In the genomic region with DNA sequence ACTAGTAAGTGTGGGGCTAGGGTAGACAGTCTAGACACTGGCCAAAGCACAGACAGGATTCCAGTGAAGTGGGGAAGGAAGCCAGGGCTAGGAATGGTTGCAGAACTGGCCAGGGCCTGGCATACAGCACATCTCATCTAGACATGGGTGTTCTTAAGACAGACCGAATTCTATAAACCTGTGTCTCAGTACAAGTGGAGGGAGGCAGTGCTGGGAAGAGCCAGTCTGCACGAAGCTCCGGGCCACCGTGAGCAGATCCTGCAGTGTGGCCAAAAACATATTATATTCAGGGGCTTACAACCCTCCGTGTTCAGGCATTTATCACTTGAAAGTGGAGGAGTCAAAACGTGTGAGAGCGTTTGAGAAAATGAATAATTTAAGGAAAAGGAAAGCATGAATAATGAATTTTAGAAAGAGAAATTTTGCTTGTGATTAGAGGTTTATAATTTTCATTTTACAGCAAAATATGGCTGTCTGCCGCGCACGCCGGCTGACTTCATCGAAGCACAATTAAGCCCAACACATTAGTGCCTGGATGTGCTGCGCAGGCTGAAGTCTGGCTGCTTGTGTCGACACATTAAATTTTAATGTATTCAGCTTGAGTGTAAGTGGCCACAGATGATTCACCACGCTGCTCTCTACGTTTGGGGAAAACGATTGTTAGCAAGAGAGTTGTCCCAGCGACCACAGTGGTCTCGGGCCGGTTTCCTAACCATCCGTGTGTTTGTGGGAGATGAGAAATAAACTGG, we compare ENCODE assay signal across 16 mouse cellular contexts.
DNase-seq lines count a peak whose midpoint lies in the region; ATAC-seq lines count a peak whose summit lies in the region.
"Had no signal": no experiment of that assay in that cellular context is flagged by ENCODE, and none has a peak within 500 bp of the region (broad histone marks: within the 10 kb centered on the region; RNA-seq: fewer than 3 reads in every experiment).

No protein-coding gene starts in this region.

- H3K4me1 ChIP-seq in forebrain, embryonic 16.5 days (replicated peaks; ENCODE audit: control insufficient read depth, insufficient read depth, low read length), result peaks cover 22% of the 10 kb centered on the region
- H3K4me1 ChIP-seq in forebrain, embryonic 12.5 days, result peaks cover 9% of the 10 kb centered on the region
- peaks cover 3% of the 10 kb centered on the region; the same call in 1 of the 2 replicates for H3K4me1 ChIP-seq in neural tube, embryonic 11.5 days (ENCODE audit: control insufficient read depth, insufficient read depth, low read length)
- H3K4me1 ChIP-seq in midbrain, embryonic 15.5 days, result peaks cover 12% of the 10 kb centered on the region; the same call in 1 of the 2 replicates

- H3K9me3 ChIP-seq in forebrain, embryonic 16.5 days (ENCODE audit: control insufficient read depth, low read length), result no peaks in the 10 kb centered on the region
- no peaks in the 10 kb centered on the region for H3K9me3 ChIP-seq in forebrain, embryonic 12.5 days
- H3K9me3 ChIP-seq in neural tube, embryonic 11.5 days (ENCODE audit: control insufficient read depth, low read length), result no peaks in the 10 kb centered on the region
- H3K9me3 ChIP-seq in midbrain, embryonic 15.5 days, result no peaks in the 10 kb centered on the region
- H3K9me3 ChIP-seq: heart, embryonic 15.5 days had no signal

- WGBS in forebrain, embryonic 16.5 days, result 51% methylated on average over 21 of the region's 21 CpGs
- 77% methylated on average over 21 of the region's 21 CpGs for WGBS in forebrain, embryonic 12.5 days
- 73% methylated on average over 21 of the region's 21 CpGs for WGBS in neural tube, embryonic 11.5 days
- WGBS in midbrain, embryonic 15.5 days, result 42% methylated on average over 21 of the region's 21 CpGs

- H3K4me3 ChIP-seq in forebrain, embryonic 16.5 days (replicated peaks; ENCODE audit: low read length), result no peak overlapping the region
- no peak overlapping the region for H3K4me3 ChIP-seq in forebrain, embryonic 12.5 days (replicated peaks)
- no peak overlapping the region for H3K4me3 ChIP-seq in neural tube, embryonic 11.5 days (ENCODE audit: low read depth, low read length)
- no peak overlapping the region for H3K4me3 ChIP-seq in midbrain, embryonic 15.5 days
- H3K4me3 ChIP-seq: erythroblast, embryonic 14.5 days; heart, embryonic 15.5 days had no signal

- peak overlapping the region; percentile 17; the same call in 1 of the 2 replicates for H3K4me2 ChIP-seq in forebrain, embryonic 16.5 days (ENCODE audit: low read length)
- no peak overlapping the region for H3K4me2 ChIP-seq in forebrain, embryonic 12.5 days
- H3K4me2 ChIP-seq in neural tube, embryonic 11.5 days (ENCODE audit: low read depth), result no peak overlapping the region
- peak overlapping the region; percentile 9 for H3K4me2 ChIP-seq in midbrain, embryonic 15.5 days
- H3K4me2 ChIP-seq: heart, embryonic 15.5 days had no signal

- DNase-seq in neural tube, embryonic 11.5 days (ENCODE audit: low spot score), result no peak
- DNase-seq in neural tube, embryonic 10.5 days (ENCODE audit: extremely low spot score, low spot score), result no peak
- no peak for DNase-seq in lung, postnatal 36 days
- DNase-seq in adrenal gland, postnatal 14 days, result no peak
- DNase-seq: adrenal gland, adult 8-10 months; cerebellum, adult 2 months; kidney, adult 2 months; kidney, postnatal 14 days; lung, postnatal 10 days; right cerebral cortex, postnatal 4 days; thymus, postnatal 25 days had no signal

- no peaks in the 10 kb centered on the region for H3K36me3 ChIP-seq in forebrain, embryonic 16.5 days (ENCODE audit: control insufficient read depth, insufficient read depth)
- H3K36me3 ChIP-seq in forebrain, embryonic 12.5 days (replicated peaks), result no peaks in the 10 kb centered on the region
- H3K36me3 ChIP-seq in neural tube, embryonic 11.5 days (ENCODE audit: control insufficient read depth, insufficient read depth, low read length), result no peaks in the 10 kb centered on the region
- no peaks in the 10 kb centered on the region for H3K36me3 ChIP-seq in midbrain, embryonic 15.5 days (replicated peaks)
- H3K36me3 ChIP-seq: heart, embryonic 15.5 days had no signal

- H3K27me3 ChIP-seq in forebrain, embryonic 16.5 days (replicated peaks; ENCODE audit: control insufficient read depth, insufficient read depth, low read length), result peaks cover 11% of the 10 kb centered on the region; the same call in 1 of the 2 replicates
- peaks cover 25% of the 10 kb centered on the region for H3K27me3 ChIP-seq in forebrain, embryonic 12.5 days
- H3K27me3 ChIP-seq in neural tube, embryonic 11.5 days (ENCODE audit: control insufficient read depth, insufficient read depth, low read length), result no peaks in the 10 kb centered on the region
- no peaks in the 10 kb centered on the region; the same call in 1 of the 2 replicates for H3K27me3 ChIP-seq in midbrain, embryonic 15.5 days (replicated peaks)
- H3K27me3 ChIP-seq: heart, embryonic 15.5 days had no signal

- no peak overlapping the region for H3K27ac ChIP-seq in forebrain, embryonic 16.5 days (ENCODE audit: low read length)
- no peak overlapping the region for H3K27ac ChIP-seq in forebrain, embryonic 12.5 days
- no peak overlapping the region for H3K27ac ChIP-seq in neural tube, embryonic 11.5 days (ENCODE audit: low read depth, low read length)
- H3K27ac ChIP-seq in midbrain, embryonic 15.5 days, result peak overlapping the region; percentile 47
- H3K27ac ChIP-seq: heart, embryonic 15.5 days had no signal

- H3K9ac ChIP-seq in forebrain, embryonic 16.5 days (replicated peaks; ENCODE audit: low read depth, low read length), result no peak overlapping the region
- no peak overlapping the region for H3K9ac ChIP-seq in forebrain, embryonic 12.5 days
- no peak overlapping the region for H3K9ac ChIP-seq in neural tube, embryonic 11.5 days (ENCODE audit: low read length)
- peak overlapping the region; percentile 12; the same call in 1 of the 2 replicates for H3K9ac ChIP-seq in midbrain, embryonic 15.5 days
- H3K9ac ChIP-seq: heart, embryonic 15.5 days had no signal

- ATAC-seq in forebrain, embryonic 16.5 days, result 0 out of 2 replicates have a peak, but pooled peaks have one; percentile 27
- ATAC-seq in forebrain, embryonic 12.5 days (ENCODE audit: low FRiP score), result no peak
- peak; percentile 37 for ATAC-seq in neural tube, embryonic 11.5 days (ENCODE audit: insufficient read depth, low FRiP score, low TSS enrichment)
- peak; percentile 83 for ATAC-seq in midbrain, embryonic 15.5 days (replicated peaks)

Comparison
In these comparisons a context has a peak if more than half of its experiments do, and no peak if none do; other contexts are left out.
1. H3K4me2 ChIP-seq: peak in forebrain, embryonic 16.5 days (single experiment) and midbrain, embryonic 15.5 days (single experiment); none in forebrain, embryonic 12.5 days (single experiment) and neural tube, embryonic 11.5 days (single experiment).